Mouse (Mus musculus) right cerebral cortex, postnatal 25 days (tissue): Measurements from ENCODE around the gene Cyp2c38.
"Not testable (repeated sequence)": the region's sequence is repeated elsewhere in the genome, so short reads cannot be mapped to it uniquely, and the experiment has no call there.

Source experiments
- DNase-seq: peaks from one replicate; pipeline ENCODE4 v3.0.0; 2022

Gene Cyp2c38

GRCm38 (mm10) chr19:39462941-39463340 lies at the start of gene Cyp2c38:
TSS of gene Cyp2c38 (minus strand) at chr19:39463075.
- no peak for DNase-seq

GRCm38 (mm10) chr19:39510534-39510933 lies 47.7 kb upstream of the Cyp2c38 start, which contains the start of gene Cyp2c39:
TSS of gene Cyp2c39 (plus strand) at chr19:39510862.
- DNase-seq = no peak

GRCm38 (mm10) chr19:39509533-39509932 lies 46.7 kb upstream of the Cyp2c38 start:
- no peak for DNase-seq

- no peak for DNase-seq
Observed at GRCm38 (mm10) chr19:39506341-39506740, 43.5 kb upstream of the Cyp2c38 start.

- DNase-seq = not testable (repeated sequence)
Observed at GRCm38 (mm10) chr19:39483961-39484360, 21.1 kb upstream of the Cyp2c38 start.

GRCm38 (mm10) chr19:39463923-39464322 lies 1.0 kb upstream of the Cyp2c38 start:
- no peak for DNase-seq
